Mouse (Mus musculus) v-Abl transformed pro-B cells (cell line): ENCODE measurements around the gene Gm13290.
"Not testable (repeated sequence)": the region's sequence is repeated elsewhere in the genome, so short reads cannot be mapped to it uniquely, and the experiment has no call there.

ENCODE experiments used
- in situ Hi-C, 2 experiments: fragments of 400-800 bp; cut with MboI; formaldehyde crosslinking; loops; one replicate each; pipeline ENCODE4 v1.15.1; 2025; ENCODE audit not compliant: unreplicated experiment in 2 of 2

Gene Gm13290

GRCm38 (mm10) chr4:88773534-88773933 is at the start of gene Gm13290:
TSS of gene Gm13290 (plus strand) at chr4:88773834.
- in situ Hi-C loops = not testable (repeated sequence)

GRCm38 (mm10) chr4:88726727-88727126 is 46.9 kb upstream of the Gm13290 start:
- in situ Hi-C loops = loop anchor here (5.0 kb wide), 2 partner anchors 34 to 39 kb away; partner anchors contain the start of gene Ifnab (in 1 of the 2)

GRCm38 (mm10) chr4:88727324-88727723 is 46.3 kb upstream of the Gm13290 start:
- in situ Hi-C loops = loop anchor here (5.0 kb wide), 2 partner anchors 35 to 40 kb away; partner anchors contain the start of gene Ifnab (in 1 of the 2)

- in situ Hi-C loops = no loop called here
Measured at GRCm38 (mm10) chr4:88738480-88738879, 35.2 kb upstream of the Gm13290 start.

GRCm38 (mm10) chr4:88739036-88739435 is 34.6 kb upstream of the Gm13290 start:
- in situ Hi-C loops = no loop called here

GRCm38 (mm10) chr4:88741426-88741825 is 32.2 kb upstream of the Gm13290 start:
- in situ Hi-C loops = no loop called here

- in situ Hi-C loops = no loop called here
Measured at GRCm38 (mm10) chr4:88742771-88743371, 30.8 kb upstream of the Gm13290 start.

- in situ Hi-C loops = no loop called here
Measured at GRCm38 (mm10) chr4:88744207-88744606, 29.4 kb upstream of the Gm13290 start.

GRCm38 (mm10) chr4:88749926-88750325 is 23.7 kb upstream of the Gm13290 start:
- in situ Hi-C loops = no loop called here

- in situ Hi-C loops = not testable (repeated sequence)
Measured at GRCm38 (mm10) chr4:88754818-88755340, 18.8 kb upstream of the Gm13290 start, which contains the start of gene Gm13271. TSS of gene Gm13271 (plus strand) at chr4:88754868.

- in situ Hi-C loops = not testable (repeated sequence)
Measured at GRCm38 (mm10) chr4:88756581-88757513, 16.8 kb upstream of the Gm13290 start.

GRCm38 (mm10) chr4:88757628-88758031 is 16.0 kb upstream of the Gm13290 start:
- in situ Hi-C loops = not testable (repeated sequence)

GRCm38 (mm10) chr4:88758751-88759150 is 14.9 kb upstream of the Gm13290 start:
- in situ Hi-C loops = not testable (repeated sequence)

- in situ Hi-C loops = not testable (repeated sequence)
Measured at GRCm38 (mm10) chr4:88759610-88760268, 13.9 kb upstream of the Gm13290 start, which contains the start of gene Gm13283. TSS of gene Gm13283 (plus strand) at chr4:88760119.

GRCm38 (mm10) chr4:88760431-88760830 is 13.2 kb upstream of the Gm13290 start:
- in situ Hi-C loops = not testable (repeated sequence)

- in situ Hi-C loops = not testable (repeated sequence)
Measured at GRCm38 (mm10) chr4:88761776-88762175, 11.9 kb upstream of the Gm13290 start.

GRCm38 (mm10) chr4:88762341-88762740 is 11.3 kb upstream of the Gm13290 start:
- in situ Hi-C loops = not testable (repeated sequence)

- in situ Hi-C loops = not testable (repeated sequence)
Measured at GRCm38 (mm10) chr4:88763384-88764018, 10.1 kb upstream of the Gm13290 start.

GRCm38 (mm10) chr4:88776622-88777021 is 3.0 kb downstream of the Gm13290 start, which contains the start of gene Gm13289:
TSS of gene Gm13289 (plus strand) at chr4:88776922.
- in situ Hi-C loops = not testable (repeated sequence)

- in situ Hi-C loops = not testable (repeated sequence)
Measured at GRCm38 (mm10) chr4:88779550-88779949, 5.9 kb downstream of the Gm13290 start, which contains the start of gene Gm13272. TSS of gene Gm13272 (plus strand) at chr4:88779850.
